Mouse (Mus musculus) liver, postnatal 0 days (tissue): ENCODE data around the gene Dnm1. TPM values are rescaled to one million over a fixed set of nuclear protein-coding genes. Genes with fewer than 3 reads are reported as not detected.

Experiments used
- ATAC-seq: fragments of 200-750 bp; cut with Nextera tagmentation; 2 replicates; pipeline ENCODE4 v1.8.0; 2017; ENCODE audit warnings: mild to moderate bottlenecking, moderate library complexity
- DNase-seq: peaks from one replicate; pipeline ENCODE4 v3.0.0-alpha.2; 2016
- H3K27ac ChIP-seq: fragments of 300-500 bp; sonication (generic); 2 replicates; pipeline ENCODE4 v1.5.1; 2014; ENCODE audit warnings: antibody characterized with exemption, moderate library complexity, mild to moderate bottlenecking, low read depth
- H3K27me3 ChIP-seq: fragments of 300-500 bp; sonication (generic); 2 replicates; pipeline ENCODE4 v1.6.1; 2014; ENCODE audit warnings: low read length, control low read depth, mixed read lengths; ENCODE audit not compliant: insufficient read depth
- H3K36me3 ChIP-seq: fragments of 300-500 bp; sonication (generic); replicated peaks from 2 replicates; pipeline ENCODE4 v1.6.1; 2014; ENCODE audit warnings: mild to moderate bottlenecking, control low read depth, low read length, moderate library complexity, mixed read lengths; ENCODE audit not compliant: insufficient read depth
- H3K4me1 ChIP-seq: fragments of 300-500 bp; sonication (generic); 2 replicates; pipeline ENCODE4 v1.6.1; 2014; ENCODE audit warnings: antibody characterized with exemption, mild to moderate bottlenecking, control low read depth; ENCODE audit not compliant: insufficient read depth
- H3K4me2 ChIP-seq: fragments of 300-500 bp; sonication (generic); 2 replicates; pipeline ENCODE4 v1.6.1; 2014; ENCODE audit warnings: low read depth, mild to moderate bottlenecking, low read length, moderate library complexity, mixed read lengths
- H3K4me3 ChIP-seq: fragments of 300-500 bp; sonication (generic); 2 replicates; pipeline ENCODE4 v1.5.1; 2014; ENCODE audit warnings: low read depth, low read length
- H3K9ac ChIP-seq: fragments of 300-500 bp; sonication (generic); replicated peaks from 2 replicates; pipeline ENCODE4 v1.6.1; 2014; ENCODE audit warnings: mild to moderate bottlenecking, moderate library complexity
- H3K9me3 ChIP-seq: fragments of 300-500 bp; sonication (generic); 2 replicates; pipeline ENCODE4 v1.6.1; 2016; ENCODE audit warnings: mild to moderate bottlenecking, control low read depth, low read length, mixed read lengths
- CTCF ChIP-seq: sonication (generic); IDR thresholded peaks from 2 replicates; pipeline ENCODE4 v1.5.1; 2016; ENCODE audit warnings: antibody characterized with exemption, low read depth
- EP300 ChIP-seq: IDR thresholded peaks from 2 replicates; pipeline ENCODE4 v1.6.1; 2016; ENCODE audit warnings: antibody characterized with exemption, low read depth, mild to moderate bottlenecking
- WGBS: fragments of 180-500 bp; shearing (Covaris S2); extraction: QIAGEN DNeasy Blood & Tissue Kit; methylation state at CpG from one replicate; pipeline ENCODE4 v1.1.7; 2014; ENCODE audit not compliant: insufficient replicate concordance; 5-methylcytosine and 5-hydroxymethylcytosine counted together
- polyA plus RNA-seq: library from polyadenylated mRNA; unstranded; fragments of >200 nt; fragmentation: Nextera tagmentation; extraction: Ambion mirVana; gene quantifications from 2 replicates; pipeline ENCODE4 v1.2.1, GENCODE M21; 2015

The Dnm1 gene
- polyA plus RNA-seq, 1 experiment from 2014 or later = 0.25 TPM

DNA sequence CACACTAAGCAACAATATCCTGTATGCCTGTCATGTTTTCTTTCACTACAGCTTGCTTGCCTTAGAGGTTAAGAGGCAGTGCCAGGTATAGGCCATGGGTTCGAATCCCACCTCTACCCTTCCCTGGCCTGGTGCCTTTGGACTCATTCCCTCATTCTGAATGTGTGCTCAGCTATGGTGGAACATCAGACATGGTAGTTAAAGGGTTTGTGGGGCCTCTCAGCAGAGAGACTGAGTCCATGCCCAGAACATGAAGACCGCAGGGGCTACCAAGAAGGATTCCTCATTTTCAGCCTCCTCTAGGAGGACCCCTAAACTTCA is 9.8 kb downstream of the Dnm1 start:
- 89% methylated on average over 2 of the region's 2 CpGs for WGBS

DNA sequence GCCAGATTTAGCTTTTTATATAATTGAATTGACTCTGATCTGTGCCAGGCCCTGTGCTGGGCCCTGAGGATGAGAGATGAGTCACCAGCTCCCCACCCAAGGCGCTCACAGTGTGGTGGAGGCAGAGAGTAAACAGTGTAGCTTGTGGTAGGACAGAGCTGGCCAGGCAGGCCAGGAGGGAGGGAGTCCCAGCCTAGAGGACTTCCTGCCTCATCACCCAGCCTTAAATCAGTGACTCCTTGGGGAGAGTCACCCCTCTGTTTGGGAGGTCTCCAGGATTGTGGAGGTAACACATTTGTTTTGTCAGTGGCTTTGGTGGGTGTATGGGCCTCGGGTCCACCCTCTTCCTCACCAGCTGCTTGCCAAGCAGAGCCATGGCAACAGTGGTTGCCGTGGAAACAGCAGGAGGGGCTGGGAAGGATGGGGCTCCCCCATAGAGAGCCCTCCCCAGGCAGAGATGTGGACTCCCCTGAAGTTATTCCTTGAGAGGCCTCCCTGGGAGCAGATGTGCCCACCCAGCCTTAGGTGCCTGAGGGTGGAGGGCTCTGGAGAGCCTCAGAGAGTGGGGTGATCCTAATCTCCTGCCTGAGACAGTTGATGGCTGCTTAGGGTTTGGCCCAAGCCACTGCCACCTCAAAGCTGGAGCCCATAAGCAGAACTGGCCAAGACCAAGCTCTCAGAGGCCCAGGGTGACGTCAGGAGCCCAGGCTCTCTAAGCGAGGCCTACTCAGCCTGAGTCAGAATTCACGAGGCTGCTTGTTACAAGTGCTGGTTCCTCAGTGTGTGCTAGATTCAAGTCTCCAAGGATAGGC is 10.4 kb downstream of the Dnm1 start:
- Histone ChIP-seq H3K9me3 (no peaks in the 10 kb centered on the region), H3K4me3 (no peak overlapping the region), H3K36me3 (no peaks in the 10 kb centered on the region), H3K27ac (no peak overlapping the region), H3K27me3 (no peaks in the 10 kb centered on the region), H3K4me2 (no peak overlapping the region), H3K9ac (no peak overlapping the region), H3K4me1 (no peaks in the 10 kb centered on the region)
- no peak for TF ChIP-seq EP300
- no peak for TF ChIP-seq CTCF
- WGBS = 68% methylated on average over 6 of the region's 6 CpGs
- DNase-seq (no peak), ATAC-seq (no peak)

More for the DNA sequence above, 9.8 kb downstream of the Dnm1 start:
- no peak for TF ChIP-seq EP300
- Histone ChIP-seq H3K4me2 (no peak overlapping the region), H3K4me3 (no peak overlapping the region), H3K9me3 (no peaks in the 10 kb centered on the region), H3K27me3 (no peaks in the 10 kb centered on the region), H3K27ac (no peak overlapping the region), H3K4me1 (no peaks in the 10 kb centered on the region), H3K9ac (no peak overlapping the region), H3K36me3 (no peaks in the 10 kb centered on the region)
- ATAC-seq = no peak
- DNase-seq = no peak

DNA sequence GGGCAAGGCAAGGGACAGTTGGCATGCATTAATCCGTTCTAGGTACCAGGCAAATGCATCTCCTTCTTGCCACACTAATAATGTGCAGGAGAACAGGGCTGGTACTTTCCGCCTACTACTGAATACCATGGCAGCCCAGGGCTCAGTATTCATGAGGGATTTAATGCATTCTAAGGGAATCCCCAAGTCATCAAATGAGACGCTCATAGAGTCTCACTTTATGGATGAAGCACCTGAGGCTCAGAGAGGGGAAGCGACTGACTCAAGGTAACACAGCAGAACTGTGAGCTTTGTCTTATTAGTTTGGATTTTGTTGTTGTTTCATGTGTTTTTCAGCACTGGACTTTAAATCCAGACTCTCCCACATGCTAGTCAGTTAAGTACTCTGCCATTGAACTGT is 11.1 kb downstream of the Dnm1 start:
- Histone ChIP-seq H3K9ac (no peak overlapping the region), H3K36me3 (no peaks in the 10 kb centered on the region), H3K4me2 (no peak overlapping the region), H3K27me3 (no peaks in the 10 kb centered on the region), H3K27ac (no peak overlapping the region), H3K4me1 (no peaks in the 10 kb centered on the region), H3K4me3 (no peak overlapping the region), H3K9me3 (no peaks in the 10 kb centered on the region)
- ATAC-seq (no peak), DNase-seq (no peak)
- WGBS = 75% methylated on average over 4 of the region's 4 CpGs
- TF ChIP-seq CTCF = no peak
- no peak for TF ChIP-seq EP300

DNA sequence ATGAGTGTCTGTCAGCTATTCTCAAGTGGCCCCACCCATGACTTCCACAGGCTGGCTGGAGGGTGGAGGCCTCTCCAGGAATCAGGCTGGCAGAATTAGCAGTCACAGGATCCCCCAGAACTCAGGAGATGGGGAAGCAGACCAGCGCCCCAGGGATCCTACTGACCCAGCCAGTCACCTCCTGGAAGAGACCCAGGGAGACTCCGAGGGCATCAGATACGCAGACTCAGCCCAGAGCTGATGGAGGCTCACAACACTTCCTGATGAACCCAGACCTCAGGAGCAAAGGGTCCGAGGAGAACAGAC is 11.6 kb downstream of the Dnm1 start:
- TF ChIP-seq EP300 (no peak), CTCF (no peak)
- H3K4me1 ChIP-seq = no peaks in the 10 kb centered on the region
- H3K36me3 ChIP-seq = no peaks in the 10 kb centered on the region
- 73% methylated on average over 4 of the region's 4 CpGs for WGBS
- no peak overlapping the region for H3K4me2 ChIP-seq
- H3K9me3 ChIP-seq = no peaks in the 10 kb centered on the region
- H3K27ac ChIP-seq = no peak overlapping the region
- no peaks in the 10 kb centered on the region for H3K27me3 ChIP-seq
- no peak overlapping the region for H3K9ac ChIP-seq
- no peak for ATAC-seq
- DNase-seq = no peak
- no peak overlapping the region for H3K4me3 ChIP-seq

DNA sequence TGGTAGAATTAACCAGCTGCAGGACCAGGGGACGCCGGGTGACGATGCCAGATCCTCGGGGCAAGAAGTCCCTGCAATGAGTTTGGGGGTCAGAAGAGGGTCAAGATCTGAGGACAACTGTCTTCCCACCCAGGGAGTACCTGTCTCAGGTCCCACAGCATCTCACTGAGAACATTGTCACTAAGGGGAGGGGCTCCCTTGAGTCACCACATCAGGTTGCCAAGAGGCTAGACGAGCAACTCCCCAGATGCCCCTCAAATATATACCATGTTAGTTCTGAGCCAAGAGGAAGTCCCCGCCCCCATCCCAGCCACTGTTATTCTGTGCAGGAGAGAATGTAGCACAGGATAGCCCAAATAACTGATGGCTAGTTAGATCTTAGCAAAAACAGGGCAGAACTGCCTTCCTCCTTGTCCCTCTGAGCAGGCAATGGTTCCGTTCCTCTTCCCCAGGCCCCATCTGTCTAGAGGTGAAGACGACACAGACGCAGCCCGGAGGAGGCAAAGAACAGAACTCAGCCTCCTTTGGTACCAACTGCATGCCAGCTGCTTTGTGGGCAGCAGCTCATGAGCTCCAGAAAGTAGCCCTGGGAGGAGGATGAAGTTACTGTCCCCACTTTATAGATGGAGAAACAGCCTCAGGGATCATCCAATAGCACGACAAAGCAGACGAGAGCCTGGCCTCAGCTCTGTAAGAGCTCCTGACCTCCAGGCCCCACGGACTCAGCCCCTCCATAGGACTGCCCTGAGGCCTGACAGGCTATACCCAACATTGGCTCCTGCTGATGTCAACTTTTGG is 12.1 kb downstream of the Dnm1 start:
- no peak overlapping the region for H3K4me3 ChIP-seq
- WGBS = 75% methylated on average over 13 of the region's 13 CpGs
- ATAC-seq = no peak

DNA sequence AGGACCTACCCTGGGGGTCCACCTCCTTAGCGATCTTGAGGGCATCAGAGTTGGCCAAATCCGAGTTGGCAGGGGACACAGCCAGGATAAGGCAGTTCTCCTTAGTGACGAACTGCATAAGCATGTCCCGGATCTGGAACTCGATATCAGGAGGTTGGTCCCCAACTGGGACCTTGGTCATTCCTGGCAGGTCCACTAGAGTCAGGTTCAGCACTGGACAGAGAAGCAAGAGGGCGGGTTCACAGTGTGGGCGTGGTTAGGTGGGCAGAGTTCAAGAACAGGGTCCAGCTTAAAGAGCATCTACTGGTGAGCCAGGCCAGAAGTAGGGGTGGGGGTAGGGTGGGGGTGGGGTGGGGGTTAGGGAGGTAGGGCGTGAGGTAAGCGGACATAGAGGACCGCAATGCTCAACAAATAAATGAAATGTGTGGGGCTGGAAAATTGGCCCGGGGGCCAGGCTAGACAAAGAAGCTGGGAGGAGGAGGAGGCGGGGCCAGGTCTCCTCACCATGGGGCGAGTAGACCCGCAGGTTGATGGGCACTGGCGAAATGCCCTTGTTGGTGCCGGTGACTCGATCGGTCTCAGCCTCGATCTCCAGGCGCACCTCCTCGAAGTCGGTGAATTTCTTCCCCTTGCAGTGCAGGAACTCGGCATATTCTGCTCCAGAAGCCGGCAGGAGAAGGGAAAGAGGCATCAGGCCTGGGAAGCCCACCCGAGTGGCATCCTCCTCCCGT is 13.1 kb downstream of the Dnm1 start:
- H3K4me3 ChIP-seq = no peak overlapping the region
- WGBS = 38% methylated on average over 26 of the region's 26 CpGs
- H3K27me3 ChIP-seq = no peaks in the 10 kb centered on the region
- DNase-seq = no peak
- no peak overlapping the region for H3K9ac ChIP-seq
- H3K27ac ChIP-seq = no peak overlapping the region
- TF ChIP-seq CTCF = no peak
- no peak for TF ChIP-seq EP300
- no peak overlapping the region for H3K4me2 ChIP-seq
- H3K9me3 ChIP-seq = no peaks in the 10 kb centered on the region
- H3K4me1 ChIP-seq = no peaks in the 10 kb centered on the region
- H3K36me3 ChIP-seq = no peaks in the 10 kb centered on the region
- no peak for ATAC-seq

More for the DNA sequence above, 12.1 kb downstream of the Dnm1 start:
- H3K9ac ChIP-seq = no peak overlapping the region
- no peaks in the 10 kb centered on the region for H3K36me3 ChIP-seq
- H3K27ac ChIP-seq = no peak overlapping the region
- no peaks in the 10 kb centered on the region for H3K4me1 ChIP-seq
- H3K9me3 ChIP-seq = no peaks in the 10 kb centered on the region
- TF ChIP-seq CTCF (no peak), EP300 (no peak)
- no peak for DNase-seq
- no peak overlapping the region for H3K4me2 ChIP-seq
- H3K27me3 ChIP-seq = no peaks in the 10 kb centered on the region
